Mouse (Mus musculus): ENCODE measurements around the gene Kif11.
A peak's percentile ranks its signal among the peaks of the same experiment; 100 is the strongest.

The Kif11 gene

GRCm38 (mm10) chr19:37375755-37376615, at the start of gene Kif11:
Gene Kif11 (plus strand): TSS chr19:37376403.
- DNase-seq (ENCODE audit: low read depth) = peak; percentile 98

GRCm38 (mm10) chr19:37327216-37327615, 49.0 kb upstream of the Kif11 start:
- no peak for DNase-seq (ENCODE audit: low read depth)

DNA sequence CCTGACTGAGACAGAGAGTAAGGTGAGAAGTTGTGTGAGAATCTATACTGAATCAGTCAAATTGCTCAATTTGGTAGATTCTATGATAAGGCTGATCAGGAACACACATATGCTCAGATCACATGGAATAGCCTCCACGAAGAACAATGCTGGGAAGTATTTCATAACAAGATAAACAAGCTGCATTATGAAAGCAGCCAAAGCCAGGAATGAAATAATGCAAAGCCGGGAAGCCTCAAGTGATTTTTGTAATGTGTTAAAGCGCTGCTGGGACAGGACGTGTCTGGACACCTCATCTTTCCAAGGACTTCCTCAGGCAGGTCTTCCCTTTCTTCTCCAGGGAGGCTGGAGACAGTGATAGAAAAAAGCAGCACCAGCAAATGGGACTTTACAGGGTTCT, 43.5 kb upstream of the Kif11 start:
- DNase-seq (ENCODE audit: low read depth) = no peak

- DNase-seq (ENCODE audit: low read depth) = no peak
Measured at GRCm38 (mm10) chr19:37333357-37333756, 42.8 kb upstream of the Kif11 start.

DNA sequence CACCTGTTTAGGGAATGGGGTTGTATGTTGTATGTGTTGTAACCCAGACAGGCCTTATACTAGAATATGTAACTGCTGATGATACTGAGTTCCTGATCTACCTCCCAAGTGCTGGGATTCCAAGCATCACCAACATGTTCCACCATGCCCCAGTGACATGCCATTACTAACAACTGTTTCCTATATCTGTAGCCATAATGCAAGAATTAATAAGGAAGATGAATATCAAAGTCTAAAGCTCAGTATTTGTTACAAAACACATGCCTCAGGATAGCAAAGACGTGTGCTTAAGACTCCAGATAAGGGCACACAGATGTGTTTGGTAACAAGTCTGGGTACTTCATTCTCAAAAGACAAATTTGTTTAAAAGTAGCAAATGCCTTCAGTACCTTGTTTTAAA, 40.8 kb upstream of the Kif11 start:
- no peak for DNase-seq (ENCODE audit: low read depth)

DNA sequence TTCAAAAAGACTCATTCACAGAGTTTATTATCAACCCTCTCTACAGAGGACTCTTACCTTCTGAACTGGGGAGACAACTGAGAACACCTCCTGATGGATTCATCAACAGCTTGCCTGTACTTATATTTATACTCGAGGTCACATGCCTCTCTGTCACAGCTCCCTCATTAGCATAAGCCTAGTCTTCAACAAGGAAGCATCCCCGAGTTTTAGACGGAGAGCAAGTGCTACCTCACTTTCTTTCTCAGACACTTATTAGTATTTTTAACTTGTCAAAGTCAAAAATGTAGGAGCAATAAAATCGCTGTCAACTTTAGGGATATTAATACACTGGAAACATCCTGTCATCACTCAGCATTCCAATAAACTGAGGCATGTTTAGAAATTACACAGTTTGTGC, 38.5 kb upstream of the Kif11 start, which contains the start of gene Ide:
Ide (minus strand) TSS at position 101 of the 400 bp plus-strand sequence.
- DNase-seq (ENCODE audit: low read depth) = no peak

DNA sequence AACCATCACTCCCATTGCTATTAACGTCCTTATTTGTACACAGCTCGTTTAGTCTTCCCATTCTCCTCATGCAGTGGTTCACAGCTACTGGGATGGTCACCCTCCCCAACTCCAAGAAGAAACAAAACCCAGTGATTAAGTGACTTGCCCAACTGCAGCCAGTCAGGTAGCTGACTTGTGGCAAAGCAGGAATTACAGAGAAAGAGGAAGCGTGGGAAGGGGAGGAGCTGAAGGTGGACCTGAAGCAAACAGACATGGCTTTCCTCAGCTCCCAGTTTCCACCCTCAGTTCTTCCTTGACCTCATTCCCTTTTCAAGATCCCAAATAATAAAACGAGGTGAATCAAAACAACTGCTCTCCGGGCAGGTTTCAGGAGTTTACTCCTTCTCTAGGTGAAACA, 35.7 kb upstream of the Kif11 start:
- DNase-seq (ENCODE audit: low read depth) = no peak

GRCm38 (mm10) chr19:37340931-37341330, 35.3 kb upstream of the Kif11 start:
- no peak for DNase-seq (ENCODE audit: low read depth)

GRCm38 (mm10) chr19:37343899-37344298, 32.3 kb upstream of the Kif11 start:
- DNase-seq (ENCODE audit: low read depth) = no peak

GRCm38 (mm10) chr19:37346258-37346657, 29.9 kb upstream of the Kif11 start:
- peak; percentile 17 for DNase-seq (ENCODE audit: low read depth)

DNA sequence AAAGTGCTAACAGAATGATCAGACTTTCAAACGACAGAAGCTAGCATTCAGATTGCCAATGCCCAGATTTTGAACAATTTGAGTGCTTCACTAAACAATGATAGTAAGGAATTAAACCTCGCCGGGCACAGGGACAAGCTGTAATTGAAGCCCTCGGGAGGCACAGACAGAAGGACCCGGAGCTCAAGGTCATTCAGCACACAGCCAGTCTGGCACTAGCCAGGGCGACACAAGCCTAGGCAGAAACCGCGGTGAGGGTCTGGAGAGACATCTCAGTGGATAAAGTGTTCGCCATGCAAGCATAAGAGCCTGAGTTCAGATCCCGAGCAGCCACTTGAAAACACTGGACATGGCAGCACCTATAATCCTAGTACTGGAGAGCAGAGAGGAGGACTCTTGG, 27.9 kb upstream of the Kif11 start:
- no peak for DNase-seq (ENCODE audit: low read depth)

DNA sequence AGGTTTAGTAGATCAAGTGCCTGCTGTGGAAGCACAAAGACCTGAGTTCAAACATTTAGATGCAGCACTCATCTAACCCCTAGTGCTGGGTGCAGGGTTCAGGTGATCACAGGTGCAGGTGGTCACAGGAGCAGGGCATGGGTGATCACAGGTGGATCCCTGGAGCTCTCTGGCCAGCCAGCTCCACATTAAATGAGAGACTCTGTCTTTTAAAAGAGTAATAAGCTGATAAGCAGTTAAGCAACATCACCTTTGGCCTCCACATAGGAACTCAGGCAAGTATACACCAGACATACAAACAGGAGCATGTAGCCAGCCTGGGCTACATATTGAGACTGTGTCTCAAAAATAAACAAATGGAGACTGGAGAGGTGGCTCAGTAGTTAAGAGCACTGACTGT, 27.3 kb upstream of the Kif11 start:
- DNase-seq (ENCODE audit: low read depth) = no peak

GRCm38 (mm10) chr19:37352756-37353155, 23.4 kb upstream of the Kif11 start:
- no peak for DNase-seq (ENCODE audit: low read depth)

- no peak for DNase-seq (ENCODE audit: low read depth)
Measured at GRCm38 (mm10) chr19:37353331-37353730, 22.9 kb upstream of the Kif11 start.

- DNase-seq (ENCODE audit: low read depth) = no peak
Measured at GRCm38 (mm10) chr19:37360044-37360443, 16.2 kb upstream of the Kif11 start.

GRCm38 (mm10) chr19:37362545-37362944, 13.7 kb upstream of the Kif11 start:
- DNase-seq (ENCODE audit: low read depth) = no peak

DNA sequence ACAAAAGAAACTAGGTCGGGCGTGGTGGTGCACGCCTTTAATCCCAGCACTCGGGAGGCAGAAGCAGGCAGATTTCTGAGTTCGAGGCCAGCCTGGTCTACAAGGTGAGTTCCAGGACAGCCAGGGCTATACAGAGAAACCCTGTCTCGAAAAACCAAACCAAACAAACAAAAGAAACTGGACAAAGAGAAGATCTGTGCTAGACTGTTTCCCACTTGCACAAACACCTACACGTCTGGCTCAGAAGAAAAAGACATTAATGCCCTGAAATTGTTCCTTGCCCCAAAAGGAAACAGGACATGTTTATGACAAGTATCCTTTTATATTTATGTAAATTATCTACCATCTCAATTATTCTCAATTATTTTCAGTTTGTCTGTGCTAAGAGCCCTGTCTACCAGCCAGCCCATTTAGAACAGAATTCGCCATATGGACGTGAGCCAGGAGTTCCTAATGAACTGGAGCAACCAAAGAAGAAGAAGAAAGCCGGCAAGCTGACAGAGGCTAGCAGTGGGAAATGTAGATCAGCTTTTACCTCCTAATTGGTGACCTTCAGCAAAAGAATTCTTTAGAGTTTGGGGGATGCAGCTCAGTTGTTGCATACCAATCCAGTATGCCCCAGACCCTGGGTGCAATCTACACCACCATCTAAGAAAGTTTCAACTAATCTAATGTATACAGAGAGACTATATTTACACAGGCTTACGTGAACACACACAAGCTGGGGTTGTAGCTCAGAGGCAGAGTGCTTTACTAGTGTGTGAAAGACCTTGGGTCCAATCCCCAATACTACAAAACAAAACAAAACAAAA, 12.9 kb upstream of the Kif11 start:
- no peak for DNase-seq (ENCODE audit: low read depth)

- no peak for DNase-seq (ENCODE audit: low read depth)
Measured at GRCm38 (mm10) chr19:37368990-37369389, 7.2 kb upstream of the Kif11 start.

GRCm38 (mm10) chr19:37369921-37370320, 6.3 kb upstream of the Kif11 start:
- no peak for DNase-seq (ENCODE audit: low read depth)

GRCm38 (mm10) chr19:37370356-37370755, 5.8 kb upstream of the Kif11 start:
- no peak for DNase-seq (ENCODE audit: low read depth)

DNA sequence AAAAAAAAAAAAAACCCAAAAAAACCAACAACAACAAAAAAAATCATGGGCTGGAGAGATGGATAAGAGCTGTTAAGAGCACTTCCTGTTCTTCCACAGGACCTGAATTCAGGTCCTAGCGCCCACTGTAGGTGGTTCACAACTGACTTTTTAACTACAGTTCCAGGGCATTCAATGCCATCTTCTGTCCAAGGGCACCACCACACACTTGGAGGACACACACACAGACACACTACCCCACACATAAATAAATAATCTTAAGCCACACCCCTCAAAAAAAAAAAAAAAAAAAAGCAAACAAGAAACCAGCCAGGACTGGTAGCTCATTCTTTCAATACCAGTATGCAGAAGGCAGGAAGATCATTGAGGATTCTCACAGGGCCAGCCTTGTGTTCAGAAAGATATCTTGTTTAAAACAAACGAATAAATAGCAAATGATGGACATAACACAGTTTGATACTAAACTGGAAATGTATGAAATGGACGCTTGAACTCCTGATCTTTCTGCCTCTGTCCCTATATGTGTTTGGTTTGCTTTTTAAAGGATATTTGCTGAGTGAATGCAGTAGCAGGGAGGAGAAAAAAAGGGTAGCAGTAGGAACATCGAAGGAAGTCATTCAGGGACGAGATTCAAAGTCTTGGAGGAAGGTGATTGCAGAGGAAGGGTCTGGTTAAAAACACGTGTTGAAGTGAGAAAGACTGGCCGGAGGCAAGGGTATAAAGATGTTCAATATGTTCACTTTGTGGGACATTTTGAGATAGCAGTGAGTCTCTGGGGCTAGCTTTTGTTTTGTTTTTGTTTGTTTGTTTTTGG, 1.1 kb upstream of the Kif11 start:
- DNase-seq (ENCODE audit: low read depth) = no peak

GRCm38 (mm10) chr19:37376841-37377240, 638 bp downstream of the Kif11 start:
- no peak for DNase-seq (ENCODE audit: low read depth)
